Mouse (Mus musculus) liver, adult 2 months (tissue): ENCODE results near the gene Gm47995.

Experiments used
- CTCF ChIP-seq: fragments of 200-500 bp; IDR thresholded peaks from 2 replicates; pipeline ENCODE4 v1.5.1; 2011; ENCODE audit warnings: low read depth, low read length, control low read depth
- POLR2A ChIP-seq: fragments of 200-500 bp; IDR thresholded peaks from 2 replicates; pipeline ENCODE4 v1.6.1; 2011; ENCODE audit warnings: low read length, control low read depth; ENCODE audit not compliant: insufficient read depth; ENCODE audit errors: extremely low read depth

DNA sequence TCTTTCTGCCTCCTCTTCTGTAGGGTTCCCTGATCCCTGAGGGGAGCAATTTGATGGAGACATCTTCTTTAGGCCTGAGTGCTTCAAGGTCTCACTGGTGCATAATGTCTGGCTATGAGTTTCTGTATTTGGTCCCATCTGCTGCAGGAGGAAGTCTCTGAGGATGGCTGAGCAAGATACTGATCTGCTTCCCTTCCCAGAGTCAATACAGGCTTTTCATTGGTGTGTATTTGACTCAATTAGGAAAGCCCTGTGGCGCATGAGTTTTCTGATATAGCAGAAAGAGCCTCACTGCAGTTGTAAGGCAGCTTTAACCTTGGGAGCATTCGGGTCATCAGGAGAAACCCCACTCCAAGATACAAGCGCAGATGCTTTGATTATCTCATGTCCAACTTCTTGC, 42.1 kb upstream of the Gm47995 start:
- TF ChIP-seq CTCF: no peak
- TF ChIP-seq POLR2A: no peak
